In genomic region chr11:75152603-75153557, GRCm38 (mm10) we compare ENCODE assay signal across 9 mouse cellular contexts. TPM values are rescaled to one million over a fixed set of nuclear protein-coding genes. Genes with fewer than 3 reads are reported as not detected.
DNase-seq lines count a peak whose midpoint lies in the region; ATAC-seq and TF ChIP-seq lines count a peak whose summit lies in the region.
"Had no signal": no experiment of that assay in that cellular context is flagged by ENCODE, and none has a peak within 500 bp of the region (broad histone marks: within the 10 kb centered on the region; RNA-seq: fewer than 3 reads in every experiment).

No protein-coding gene starts in this region.

- 0 out of 2 replicates have a peak overlapping the region, but pooled peaks have one; percentile 18 for H3K9ac ChIP-seq in embryonic facial prominence, embryonic 11.5 days (replicated peaks; ENCODE audit: low read length)
- H3K9ac ChIP-seq in intestine, postnatal 0 days (ENCODE audit: low read depth, low read length): 0 out of 2 replicates have a peak overlapping the region, but pooled peaks have one; percentile 11
- H3K9ac ChIP-seq: embryonic facial prominence, embryonic 13.5 days; neural tube, embryonic 12.5 days had no signal

- peak overlapping the region; percentile 86 for H3K27ac ChIP-seq in spleen, adult 2 months (ENCODE audit: insufficient read depth, low read length)
- H3K27ac ChIP-seq in embryonic facial prominence, embryonic 11.5 days (replicated peaks; ENCODE audit: low read depth, low read length): no peak overlapping the region
- H3K27ac ChIP-seq in intestine, postnatal 0 days (ENCODE audit: low read depth, low read length): peak overlapping the region; percentile 46
- H3K27ac ChIP-seq: embryonic facial prominence, embryonic 13.5 days; neural tube, embryonic 12.5 days had no signal

- H3K4me3 ChIP-seq in spleen, adult 2 months (ENCODE audit: extremely low read depth, insufficient read depth, insufficient read length): no peak overlapping the region
- no peak overlapping the region for H3K4me3 ChIP-seq in embryonic facial prominence, embryonic 11.5 days (ENCODE audit: low read depth, low read length)
- H3K4me3 ChIP-seq in intestine, postnatal 0 days (ENCODE audit: low read depth, low read length): no peak overlapping the region
- H3K4me3 ChIP-seq: embryonic facial prominence, embryonic 13.5 days; neural tube, embryonic 12.5 days had no signal

- H3K4me1 ChIP-seq in spleen, adult 2 months (ENCODE audit: control insufficient read depth, insufficient read depth, insufficient read length): peaks cover 5% of the 10 kb centered on the region; the same call in 1 of the 2 replicates
- peaks cover 7% of the 10 kb centered on the region for H3K4me1 ChIP-seq in embryonic facial prominence, embryonic 11.5 days (ENCODE audit: control insufficient read depth, insufficient read depth, low read length)
- H3K4me1 ChIP-seq in intestine, postnatal 0 days (replicated peaks; ENCODE audit: control insufficient read depth, insufficient read depth, low read length): peaks cover 1% of the 10 kb centered on the region; the same call in 1 of the 2 replicates

- TF ChIP-seq POLR2A in spleen, adult 2 months (IDR thresholded peaks at IDR 0.05; ENCODE audit: low read depth, low read length): no peak

- no peak overlapping the region for H3K4me2 ChIP-seq in embryonic facial prominence, embryonic 11.5 days (ENCODE audit: low read depth, low read length)
- H3K4me2 ChIP-seq in intestine, postnatal 0 days (replicated peaks; ENCODE audit: low read depth): no peak overlapping the region
- H3K4me2 ChIP-seq: embryonic facial prominence, embryonic 13.5 days; neural tube, embryonic 12.5 days had no signal

- H3K9me3 ChIP-seq in embryonic facial prominence, embryonic 11.5 days (replicated peaks; ENCODE audit: control insufficient read depth, low read length): no peaks in the 10 kb centered on the region
- H3K9me3 ChIP-seq in intestine, postnatal 0 days (ENCODE audit: control insufficient read depth): no peaks in the 10 kb centered on the region
- H3K9me3 ChIP-seq: embryonic facial prominence, embryonic 13.5 days; neural tube, embryonic 12.5 days had no signal

- H3K36me3 ChIP-seq in spleen, adult 2 months (ENCODE audit: control insufficient read depth, insufficient read depth, low read length): peaks cover 13% of the 10 kb centered on the region
- no peaks in the 10 kb centered on the region for H3K36me3 ChIP-seq in embryonic facial prominence, embryonic 11.5 days (replicated peaks; ENCODE audit: control insufficient read depth, insufficient read depth, low read depth, low read length)
- peaks cover 14% of the 10 kb centered on the region for H3K36me3 ChIP-seq in intestine, postnatal 0 days (ENCODE audit: control insufficient read depth, insufficient read depth)

- ATAC-seq in embryonic facial prominence, embryonic 11.5 days (replicated peaks; ENCODE audit: insufficient number of reproducible peaks, low FRiP score, low TSS enrichment, low read depth): no peak
- no peak for ATAC-seq in intestine, postnatal 0 days
- ATAC-seq in monocyte, adult 5-6 weeks (replicated peaks; ENCODE audit: insufficient number of reproducible peaks, low FRiP score, low TSS enrichment, poor library complexity, severe bottlenecking): peak; percentile 87

- no peak for TF ChIP-seq CTCF in spleen, adult 2 months (IDR thresholded peaks at IDR 0.05; ENCODE audit: extremely low read depth, insufficient read depth, insufficient read length, insufficient replicate concordance)
- TF ChIP-seq CTCF in intestine, postnatal 0 days (IDR thresholded peaks at IDR 0.05; ENCODE audit: low read depth): no peak

- 57% methylated on average over 18 of the region's 18 CpGs for WGBS in spleen, adult 2 months
- WGBS in embryonic facial prominence, embryonic 11.5 days: 73% methylated on average over 18 of the region's 18 CpGs
- 64% methylated on average over 18 of the region's 18 CpGs for WGBS in intestine, postnatal 0 days

- no peaks in the 10 kb centered on the region for H3K27me3 ChIP-seq in spleen, adult 2 months (ENCODE audit: control insufficient read depth, insufficient read depth, low read length)
- H3K27me3 ChIP-seq in embryonic facial prominence, embryonic 11.5 days (ENCODE audit: control insufficient read depth, insufficient read depth, low read length): no peaks in the 10 kb centered on the region
- no peaks in the 10 kb centered on the region for H3K27me3 ChIP-seq in intestine, postnatal 0 days (replicated peaks; ENCODE audit: control insufficient read depth, insufficient read depth, low read length)
- H3K27me3 ChIP-seq: embryonic facial prominence, embryonic 13.5 days; neural tube, embryonic 12.5 days had no signal

- DNase-seq in spleen, adult 2 months (ENCODE audit: low read depth in 1 of 2, low spot score in 2 of 2): no peak
- no peak for DNase-seq in spleen, postnatal 14 days (ENCODE audit: low spot score in 2 of 2)
- no peak for DNase-seq in embryonic facial prominence, embryonic 11.5 days (ENCODE audit: low spot score)
- no peak for DNase-seq in embryo, embryonic 10.5 days (ENCODE audit: low spot score)
- no peak for DNase-seq in frontal cortex, postnatal 10 days (ENCODE audit: low spot score in 2 of 2)

RNA-seq across cellular contexts. Expression of gene Hic1, which starts 16.4 kb away (rescaled TPM):
- 9.2 and 13.2 TPM in 2 replicates for polyA plus RNA-seq in spleen, adult 2 months (2012; rRNA removed)
- polyA plus RNA-seq in embryonic facial prominence, embryonic 11.5 days (2014; fragmentation: Nextera tagmentation; extraction: Ambion mirVana): 3.2 and 3.6 TPM in 2 replicates
- 8.6 and 8.8 TPM in 2 replicates for polyA plus RNA-seq in intestine, postnatal 0 days (2015; fragmentation: Nextera tagmentation; extraction: Ambion mirVana)
- total RNA-seq in monocyte, adult 5-6 weeks (2017): 0.11 to 0.95 TPM (median 0.78 TPM) in 3 replicates

RNA-seq across cellular contexts. Expression of gene Ovca2, which starts 25.8 kb away (rescaled TPM):
- 17.2 and 18.4 TPM in 2 replicates for polyA plus RNA-seq in spleen, adult 2 months (2012; rRNA removed)
- polyA plus RNA-seq in embryonic facial prominence, embryonic 11.5 days (2014; fragmentation: Nextera tagmentation; extraction: Ambion mirVana): 37.3 and 37.5 TPM in 2 replicates
- polyA plus RNA-seq in intestine, postnatal 0 days (2015; fragmentation: Nextera tagmentation; extraction: Ambion mirVana): 21.6 and 22.4 TPM in 2 replicates
- 8.5 to 15.8 TPM (median 9.5 TPM) in 3 replicates for total RNA-seq in monocyte, adult 5-6 weeks (2017)

RNA-seq across cellular contexts. Expression of gene Dph1, which starts 38.2 kb away (rescaled TPM):
- 29.2 and 33.3 TPM in 2 replicates for polyA plus RNA-seq in spleen, adult 2 months (2012; rRNA removed)
- polyA plus RNA-seq in embryonic facial prominence, embryonic 11.5 days (2014; fragmentation: Nextera tagmentation; extraction: Ambion mirVana): 20.0 and 23.2 TPM in 2 replicates
- 11.3 and 12.3 TPM in 2 replicates for polyA plus RNA-seq in intestine, postnatal 0 days (2015; fragmentation: Nextera tagmentation; extraction: Ambion mirVana)
- 3.0 to 22.9 TPM (median 3.2 TPM) in 3 replicates for total RNA-seq in monocyte, adult 5-6 weeks (2017)

RNA-seq across cellular contexts. Expression of gene Rtn4rl1, which starts 40.7 kb away (rescaled TPM):
- polyA plus RNA-seq in spleen, adult 2 months (2012; rRNA removed): 11.1 and 12.7 TPM in 2 replicates
- polyA plus RNA-seq in embryonic facial prominence, embryonic 11.5 days (2014; fragmentation: Nextera tagmentation; extraction: Ambion mirVana): 2.0 and 2.6 TPM in 2 replicates
- 1.5 and 1.8 TPM in 2 replicates for polyA plus RNA-seq in intestine, postnatal 0 days (2015; fragmentation: Nextera tagmentation; extraction: Ambion mirVana)
- 1.5 to 3.6 TPM (median 2.2 TPM) in 3 replicates for total RNA-seq in monocyte, adult 5-6 weeks (2017)
